Comparison of ENCODE assay signal across 25 mouse cellular contexts in genomic region chr13:12929806-12930205, GRCm38 (mm10).
"Had no signal": no experiment of that assay in that cellular context is flagged by ENCODE, and none has a peak within 500 bp of the region (broad histone marks: within the 10 kb centered on the region; RNA-seq: fewer than 3 reads in every experiment).

No protein-coding gene starts in this region.

- H3K36me3 ChIP-seq: heart, embryonic 10.5 days; heart, embryonic 13.5 days; heart, embryonic 15.5 days; hindbrain, embryonic 13.5 days; hindbrain, embryonic 15.5 days; kidney, embryonic 15.5 days; limb, embryonic 13.5 days; limb, embryonic 15.5 days; liver, embryonic 12.5 days had no signal

- H3K27ac ChIP-seq: heart, embryonic 10.5 days; heart, embryonic 13.5 days; heart, embryonic 15.5 days; hindbrain, embryonic 13.5 days; hindbrain, embryonic 15.5 days; hindbrain, postnatal 0 days; kidney, embryonic 15.5 days; kidney, postnatal 0 days; limb, embryonic 13.5 days; limb, embryonic 15.5 days; liver, embryonic 12.5 days had no signal

- H3K4me3 ChIP-seq: heart, embryonic 10.5 days; heart, embryonic 13.5 days; heart, embryonic 15.5 days; hindbrain, embryonic 13.5 days; hindbrain, embryonic 15.5 days; kidney, embryonic 15.5 days; limb, embryonic 13.5 days; limb, embryonic 15.5 days; liver, embryonic 12.5 days had no signal

- H3K4me2 ChIP-seq: heart, embryonic 13.5 days; heart, embryonic 15.5 days; hindbrain, embryonic 13.5 days; hindbrain, embryonic 15.5 days; kidney, embryonic 15.5 days; limb, embryonic 13.5 days; limb, embryonic 15.5 days; liver, embryonic 12.5 days had no signal

- ATAC-seq: hindbrain, postnatal 0 days; intestine, embryonic 16.5 days; liver, embryonic 12.5 days had no signal

- H3K27me3 ChIP-seq: heart, embryonic 13.5 days; heart, embryonic 15.5 days; hindbrain, embryonic 13.5 days; hindbrain, embryonic 15.5 days; kidney, embryonic 15.5 days; limb, embryonic 13.5 days; limb, embryonic 15.5 days; liver, embryonic 12.5 days had no signal

- H3K4me1 ChIP-seq: heart, embryonic 10.5 days; heart, embryonic 13.5 days; heart, embryonic 15.5 days; hindbrain, embryonic 13.5 days; hindbrain, embryonic 15.5 days; kidney, embryonic 15.5 days; limb, embryonic 13.5 days; limb, embryonic 15.5 days; liver, embryonic 12.5 days had no signal

- DNase-seq: gastrocnemius, postnatal 14 days; gastrocnemius, postnatal 36 days; heart, adult 18-20 months; heart, postnatal 14 days; heart, postnatal 36 days; kidney, adult 11 months; kidney, adult 2 months; kidney, adult 9 months; kidney, postnatal 14 days; kidney, postnatal 36 days; layer of hippocampus, adult 9-11 months; layer of hippocampus, postnatal 36 days; left cerebral cortex, postnatal 4 days had no signal

- H3K9ac ChIP-seq: heart, embryonic 13.5 days; heart, embryonic 15.5 days; hindbrain, embryonic 13.5 days; hindbrain, embryonic 15.5 days; kidney, embryonic 15.5 days; limb, embryonic 13.5 days; limb, embryonic 15.5 days; liver, embryonic 12.5 days had no signal
